Mouse (Mus musculus): ENCODE data around the gene Kctd4. TPM values are rescaled to one million over a fixed set of nuclear protein-coding genes. Genes with fewer than 3 reads are reported as not detected.

Gene Kctd4
- polyA plus RNA-seq, 1 experiment from 2014 or later: 1.5 TPM

GRCm38 (mm10) chr14:75990936-75991335 lies 36.1 kb downstream of the Kctd4 start:
- H3K27ac ChIP-seq (replicated peaks): no peak overlapping the region
- 0 out of 2 replicates have a peak, but pooled peaks cover 4% of the 10 kb centered on the region for H3K36me3 ChIP-seq
- 90% methylated on average over 6 of the region's 6 CpGs for WGBS
- H3K9ac ChIP-seq: no peak overlapping the region
- no peak overlapping the region for H3K4me3 ChIP-seq (replicated peaks)
- ATAC-seq (ENCODE audit: insufficient number of reproducible peaks, low FRiP score, low TSS enrichment, low read depth): no peak
- H3K9me3 ChIP-seq (replicated peaks): no peaks in the 10 kb centered on the region
- 0 out of 2 replicates have a peak, but pooled peaks cover 2% of the 10 kb centered on the region for H3K4me1 ChIP-seq
- no peaks in the 10 kb centered on the region for H3K27me3 ChIP-seq
- H3K4me2 ChIP-seq (replicated peaks): no peak overlapping the region

- no peak for ATAC-seq (ENCODE audit: insufficient number of reproducible peaks, low FRiP score, low TSS enrichment, low read depth)
- Histone ChIP-seq H3K9ac (no peak overlapping the region), H3K36me3 (0 out of 2 replicates have a peak, but pooled peaks cover 4% of the 10 kb centered on the region), H3K4me3 (replicated peaks) (no peak overlapping the region), H3K27me3 (no peaks in the 10 kb centered on the region), H3K9me3 (replicated peaks) (no peaks in the 10 kb centered on the region), H3K4me1 (no peaks in the 10 kb centered on the region), H3K4me2 (replicated peaks) (no peak overlapping the region), H3K27ac (replicated peaks) (no peak overlapping the region)
- 94% methylated on average over 4 of the region's 4 CpGs for WGBS
Measured at GRCm38 (mm10) chr14:75992371-75992770, 37.6 kb downstream of the Kctd4 start.

- no peak for ATAC-seq (ENCODE audit: insufficient number of reproducible peaks, low FRiP score, low TSS enrichment, low read depth)
- Histone ChIP-seq H3K4me1 (no peaks in the 10 kb centered on the region), H3K27ac (replicated peaks) (no peak overlapping the region), H3K4me2 (replicated peaks) (no peak overlapping the region), H3K9me3 (replicated peaks) (no peaks in the 10 kb centered on the region), H3K9ac (no peak overlapping the region), H3K36me3 (0 out of 2 replicates have a peak, but pooled peaks cover 4% of the 10 kb centered on the region), H3K27me3 (no peaks in the 10 kb centered on the region), H3K4me3 (replicated peaks) (no peak overlapping the region)
- 49% methylated on average over 1 of the region's 1 CpGs for WGBS
Measured at GRCm38 (mm10) chr14:75998082-75998481, 43.3 kb downstream of the Kctd4 start.

GRCm38 (mm10) chr14:76001781-76002180 lies 47.0 kb downstream of the Kctd4 start:
- no peak overlapping the region for H3K4me3 ChIP-seq (replicated peaks)
- no peaks in the 10 kb centered on the region for H3K9me3 ChIP-seq (replicated peaks)
- no peak for ATAC-seq (ENCODE audit: insufficient number of reproducible peaks, low FRiP score, low TSS enrichment, low read depth)
- peaks cover 4% of the 10 kb centered on the region; the same call in 1 of the 2 replicates for H3K36me3 ChIP-seq
- no peak overlapping the region for H3K27ac ChIP-seq (replicated peaks)
- no peaks in the 10 kb centered on the region for H3K4me1 ChIP-seq
- H3K9ac ChIP-seq: no peak overlapping the region
- H3K27me3 ChIP-seq: no peaks in the 10 kb centered on the region
- 78% methylated on average over 4 of the region's 4 CpGs for WGBS
- H3K4me2 ChIP-seq (replicated peaks): no peak overlapping the region

GRCm38 (mm10) chr14:76005011-76005410 lies 50.2 kb downstream of the Kctd4 start:
- no peak overlapping the region for H3K4me2 ChIP-seq (replicated peaks)
- no peaks in the 10 kb centered on the region for H3K27me3 ChIP-seq
- peaks cover 4% of the 10 kb centered on the region; the same call in 1 of the 2 replicates for H3K36me3 ChIP-seq
- no peak overlapping the region for H3K27ac ChIP-seq (replicated peaks)
- 91% methylated on average over 4 of the region's 4 CpGs for WGBS
- ATAC-seq (ENCODE audit: insufficient number of reproducible peaks, low FRiP score, low TSS enrichment, low read depth): no peak
- H3K9ac ChIP-seq: no peak overlapping the region
- no peaks in the 10 kb centered on the region for H3K9me3 ChIP-seq (replicated peaks)
- H3K4me3 ChIP-seq (replicated peaks): no peak overlapping the region
- H3K4me1 ChIP-seq: peaks cover 16% of the 10 kb centered on the region

GRCm38 (mm10) chr14:76008174-76008573 lies 53.4 kb downstream of the Kctd4 start:
- WGBS: 91% methylated on average over 1 of the region's 1 CpGs
- no peak for ATAC-seq (ENCODE audit: insufficient number of reproducible peaks, low FRiP score, low TSS enrichment, low read depth)
- peaks cover 4% of the 10 kb centered on the region; the same call in 1 of the 2 replicates for H3K36me3 ChIP-seq
- no peak overlapping the region for H3K4me2 ChIP-seq (replicated peaks)
- no peak overlapping the region for H3K9ac ChIP-seq
- no peak overlapping the region for H3K27ac ChIP-seq (replicated peaks)
- H3K9me3 ChIP-seq (replicated peaks): no peaks in the 10 kb centered on the region
- peaks cover 16% of the 10 kb centered on the region for H3K4me1 ChIP-seq
- H3K4me3 ChIP-seq (replicated peaks): no peak overlapping the region
- H3K27me3 ChIP-seq: no peaks in the 10 kb centered on the region

GRCm38 (mm10) chr14:76009185-76009584 lies 54.4 kb downstream of the Kctd4 start:
- H3K27me3 ChIP-seq: no peaks in the 10 kb centered on the region
- WGBS: 68% methylated on average over 5 of the region's 5 CpGs
- no peak overlapping the region for H3K27ac ChIP-seq (replicated peaks)
- ATAC-seq (ENCODE audit: insufficient number of reproducible peaks, low FRiP score, low TSS enrichment, low read depth): no peak
- peaks cover 4% of the 10 kb centered on the region; the same call in 1 of the 2 replicates for H3K36me3 ChIP-seq
- H3K9ac ChIP-seq: no peak overlapping the region
- peak overlapping the region; percentile 99 for H3K4me3 ChIP-seq (replicated peaks)
- peaks cover 16% of the 10 kb centered on the region for H3K4me1 ChIP-seq
- no peaks in the 10 kb centered on the region for H3K9me3 ChIP-seq (replicated peaks)
- peak overlapping the region; percentile 68 for H3K4me2 ChIP-seq (replicated peaks)

- Histone ChIP-seq H3K4me3 (replicated peaks) (peak within 1 kb of the TSS; percentile 99), H3K4me2 (replicated peaks) (peak within 1 kb of the TSS; percentile 68), H3K9me3 (replicated peaks) (no peaks in the 10 kb centered on the region), H3K27ac (replicated peaks) (peak within 1 kb of the TSS; percentile 80), H3K4me1 (peaks cover 16% of the 10 kb centered on the region), H3K36me3 (peaks cover 4% of the 10 kb centered on the region; the same call in 1 of the 2 replicates), H3K27me3 (no peaks in the 10 kb centered on the region), H3K9ac (peak within 1 kb of the TSS; percentile 79)
- WGBS: under 1% methylated on average over 67 of the region's 67 CpGs
- peak; percentile 91 for ATAC-seq (ENCODE audit: insufficient number of reproducible peaks, low FRiP score, low TSS enrichment, low read depth)
Measured at GRCm38 (mm10) chr14:76010102-76011061, 55.6 kb downstream of the Kctd4 start, which contains the start of gene Gtf2f2. Gene Gtf2f2, minus strand, starts transcription at chr14:76010865.

- Histone ChIP-seq H3K27ac (replicated peaks) (0 out of 2 replicates have a peak overlapping the region, but pooled peaks have one; percentile 51), H3K4me3 (replicated peaks) (peak overlapping the region; percentile 99), H3K27me3 (no peaks in the 10 kb centered on the region), H3K4me1 (peaks cover 16% of the 10 kb centered on the region), H3K9ac (no peak overlapping the region; the same call in 1 of the 2 replicates), H3K9me3 (replicated peaks) (no peaks in the 10 kb centered on the region), H3K36me3 (peaks cover 4% of the 10 kb centered on the region; the same call in 1 of the 2 replicates), H3K4me2 (replicated peaks) (peak overlapping the region; percentile 68)
- ATAC-seq (ENCODE audit: insufficient number of reproducible peaks, low FRiP score, low TSS enrichment, low read depth): peak; percentile 34; the same call in 1 of the 2 replicates
- WGBS: 24% methylated on average over 7 of the region's 7 CpGs
Measured at GRCm38 (mm10) chr14:76011062-76011457, 56.3 kb downstream of the Kctd4 start.

- Histone ChIP-seq H3K36me3 (no peaks in the 10 kb centered on the region), H3K27me3 (no peaks in the 10 kb centered on the region), H3K4me1 (peaks cover 5% of the 10 kb centered on the region), H3K4me3 (replicated peaks) (no peak overlapping the region), H3K9me3 (replicated peaks) (no peaks in the 10 kb centered on the region), H3K9ac (no peak overlapping the region), H3K4me2 (replicated peaks) (no peak overlapping the region), H3K27ac (replicated peaks) (no peak overlapping the region)
- 51% methylated on average over 2 of the region's 2 CpGs for WGBS
- ATAC-seq (ENCODE audit: insufficient number of reproducible peaks, low FRiP score, low TSS enrichment, low read depth): no peak
Measured at GRCm38 (mm10) chr14:76014331-76014730, 59.5 kb downstream of the Kctd4 start.

Measured in embryonic facial prominence, embryonic 15.5 days (tissue).